Mouse (Mus musculus) myocyte (in vitro differentiated cells): ENCODE measurements at regions not wholly inside any gene's neighbourhood (a gene's known extent, or its start where the extent isn't known, plus 50 kb on each side); places are given as distances from the start of the nearest gene placed in this dataset.

Experiments
- E2F4 ChIP-seq: IDR thresholded peaks from one replicate; pipeline ENCODE4 v1.6.1; 2011; ENCODE audit warnings: mild to moderate bottlenecking, control low read depth, moderate library complexity; ENCODE audit not compliant: insufficient read depth
- MAX ChIP-seq: IDR thresholded peaks from one replicate; pipeline ENCODE4 v1.6.1; 2011; ENCODE audit warnings: low read depth, mild to moderate bottlenecking, control low read depth
- MYOD1 ChIP-seq, 3 experiments: IDR thresholded peaks; one replicate each; pipeline ENCODE4 v1.6.1; 2011; ENCODE audit warnings: control low read depth in 2 of 3, low read depth in 2 of 3, mild to moderate bottlenecking in 2 of 3, moderate library complexity in 1 of 3; ENCODE audit not compliant: insufficient read length in 2 of 3, control insufficient read depth in 1 of 3
- POLR2A ChIP-seq: IDR thresholded peaks from one replicate; pipeline ENCODE4 v1.6.1; 2011; ENCODE audit warnings: low read depth, mild to moderate bottlenecking, control low read depth, moderate library complexity; ENCODE audit not compliant: insufficient read length

GRCm38 (mm10) chr3:105367972-105368371 is 84.2 kb upstream of the Kcnd3 start:
- no peak for TF ChIP-seq MYOD1 (IDR thresholded peaks at IDR 0.05; ENCODE audit: control insufficient read depth in 1 of 3, insufficient read length in 2 of 3, low read depth in 2 of 3)
- no peak for TF ChIP-seq POLR2A
- no peak for TF ChIP-seq MAX
- TF ChIP-seq E2F4, result no peak
